Mouse (Mus musculus): ENCODE measurements around the gene Tspan31. TPM values are rescaled to one million over a fixed set of nuclear protein-coding genes. Genes with fewer than 3 reads are reported as not detected.

Gene Tspan31
- 125 and 136 TPM in 2 replicates for polyA plus RNA-seq (2015; fragmentation: Nextera tagmentation; extraction: Ambion mirVana)

DNA sequence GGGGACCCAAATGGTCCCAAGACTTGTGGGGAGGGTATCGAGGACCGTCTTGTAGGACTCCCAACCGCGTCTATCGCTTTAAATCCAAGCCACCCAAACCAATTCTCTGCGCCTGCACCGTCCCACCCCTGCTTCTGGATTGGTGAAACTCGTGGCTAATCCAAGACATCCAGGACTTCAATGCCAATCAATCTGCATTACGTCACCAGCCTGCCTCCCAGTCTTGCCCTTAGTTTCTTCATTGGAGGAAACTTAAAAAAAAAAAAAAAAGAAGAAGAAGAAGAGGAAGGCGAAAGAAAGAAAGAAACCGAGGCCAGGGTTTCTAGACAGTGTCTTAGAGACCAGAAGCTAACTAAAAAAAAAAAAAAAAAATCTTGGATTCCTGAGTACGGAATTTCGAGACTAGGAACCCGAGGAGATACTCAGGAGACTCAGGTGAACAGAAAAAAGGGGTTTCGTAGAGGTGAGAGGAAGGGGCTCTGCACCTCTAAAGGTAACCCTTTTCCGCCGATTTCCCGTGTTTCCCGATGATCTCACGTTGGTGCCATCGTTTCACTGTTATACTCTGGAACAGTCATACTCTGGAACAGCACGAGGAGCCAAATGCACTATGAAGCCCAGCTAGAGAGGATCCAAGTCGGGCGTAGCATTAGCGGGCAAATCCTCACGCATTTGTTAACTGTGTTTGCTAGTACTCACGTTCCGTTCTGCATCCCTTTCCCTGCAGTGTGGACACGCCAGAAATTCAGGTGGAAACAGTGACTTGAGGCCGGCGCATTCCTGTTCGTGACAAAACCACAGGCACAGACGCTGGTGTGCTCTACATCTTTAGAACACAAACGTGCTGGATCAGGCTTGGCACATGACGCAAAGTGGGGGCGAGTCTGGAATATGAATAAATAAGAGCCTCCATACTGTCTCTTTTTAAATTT lies at the start of gene Tspan31:
Gene Tspan31 (minus strand): TSS at position 75 of the 932 bp plus-strand sequence.
- WGBS, result 2% methylated on average over 36 of the region's 36 CpGs
- Histone ChIP-seq H3K4me2 (peak within 1 kb of the TSS; percentile 93), H3K27ac (replicated peaks) (peak within 1 kb of the TSS; percentile 94), H3K9ac (peak within 1 kb of the TSS; percentile 87), H3K4me1 (replicated peaks) (peaks cover 44% of the 10 kb centered on the region), H3K36me3 (peaks cover 32% of the 10 kb centered on the region), H3K27me3 (no peaks in the 10 kb centered on the region), H3K9me3 (no peaks in the 10 kb centered on the region), H3K4me3 (peak within 1 kb of the TSS; percentile 65)
- peak; percentile 95 for ATAC-seq (ENCODE audit: low read depth)

DNA sequence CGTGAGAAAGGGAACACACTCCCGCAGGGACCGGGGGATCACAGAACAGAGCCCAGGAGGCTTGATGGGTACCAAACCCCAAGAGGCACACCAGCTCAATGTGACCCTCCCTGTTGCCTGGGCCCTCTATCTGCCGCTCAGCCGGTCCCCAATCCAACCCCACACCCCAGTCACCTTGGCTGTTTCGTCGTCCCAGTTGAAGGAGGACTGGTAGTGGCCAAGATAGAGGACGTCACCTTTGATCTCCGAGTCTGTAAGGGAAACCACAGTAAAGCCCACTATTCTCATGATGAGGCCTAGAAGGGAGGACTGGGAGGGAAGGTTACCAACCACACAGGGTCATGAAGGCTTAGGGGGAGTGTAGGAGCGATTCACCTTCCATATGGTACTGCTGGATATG lies 49.2 kb upstream of the Tspan31 start:
- Histone ChIP-seq H3K9ac (peak overlapping the region; percentile 22; the same call in 1 of the 2 replicates), H3K4me3 (0 out of 2 replicates have a peak overlapping the region, but pooled peaks have one; percentile 96), H3K4me1 (replicated peaks) (peaks cover 32% of the 10 kb centered on the region), H3K36me3 (peaks cover 51% of the 10 kb centered on the region), H3K27me3 (no peaks in the 10 kb centered on the region), H3K4me2 (no peak overlapping the region), H3K27ac (replicated peaks) (no peak overlapping the region), H3K9me3 (no peaks in the 10 kb centered on the region)
- ATAC-seq (ENCODE audit: low read depth), result no peak
- WGBS, result 93% methylated on average over 10 of the region's 10 CpGs

DNA sequence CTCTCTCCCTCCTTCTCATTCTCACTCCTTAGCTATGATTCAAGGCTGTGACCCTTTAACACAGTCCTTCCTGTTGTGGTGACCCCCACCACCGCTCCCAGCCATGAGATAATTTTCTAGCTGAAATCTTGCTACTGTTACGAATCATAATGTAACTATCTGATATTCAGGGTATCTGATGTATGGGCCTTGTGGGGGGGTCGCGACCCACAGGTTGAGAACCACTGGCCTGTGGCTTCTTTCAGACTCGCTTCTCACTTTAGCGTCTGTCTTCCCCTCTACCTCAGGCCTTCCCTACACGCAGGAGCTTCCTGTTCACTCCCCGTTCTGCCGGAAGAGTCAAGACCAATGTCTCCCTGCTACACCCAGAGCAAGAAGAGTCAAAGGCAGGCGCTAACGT lies 48.4 kb upstream of the Tspan31 start:
- H3K4me1 ChIP-seq (replicated peaks), result peaks cover 31% of the 10 kb centered on the region
- no peaks in the 10 kb centered on the region for H3K27me3 ChIP-seq
- H3K9me3 ChIP-seq, result no peaks in the 10 kb centered on the region
- no peak overlapping the region for H3K4me2 ChIP-seq
- H3K36me3 ChIP-seq, result peaks cover 51% of the 10 kb centered on the region
- H3K27ac ChIP-seq (replicated peaks), result no peak overlapping the region
- no peak for ATAC-seq (ENCODE audit: low read depth)
- 92% methylated on average over 11 of the region's 11 CpGs for WGBS
- H3K4me3 ChIP-seq, result no peak overlapping the region
- no peak overlapping the region for H3K9ac ChIP-seq

DNA sequence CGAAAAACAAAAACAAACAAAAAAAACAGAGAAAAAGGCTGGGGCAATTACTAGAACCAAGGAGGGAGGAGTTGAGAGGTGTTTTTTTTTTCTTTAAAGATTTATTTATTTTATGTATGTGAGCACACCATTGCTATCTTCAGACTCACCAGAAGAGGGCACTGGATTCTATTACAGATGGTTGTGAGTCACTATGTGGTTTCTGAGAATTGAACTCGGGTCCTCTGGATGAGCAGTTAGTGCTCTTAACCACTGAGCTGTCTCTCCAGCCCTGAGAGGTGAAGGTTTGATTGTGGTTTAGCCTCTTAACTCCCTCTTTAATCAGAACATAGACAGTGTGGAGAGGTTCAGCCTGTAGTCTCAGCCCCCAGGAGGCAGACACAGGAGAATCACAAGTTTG lies 45.0 kb upstream of the Tspan31 start:
- H3K36me3 ChIP-seq, result peaks cover 70% of the 10 kb centered on the region
- H3K4me3 ChIP-seq, result no peak overlapping the region
- no peak overlapping the region for H3K9ac ChIP-seq
- no peak for ATAC-seq (ENCODE audit: low read depth)
- H3K27me3 ChIP-seq, result no peaks in the 10 kb centered on the region
- H3K4me2 ChIP-seq, result no peak overlapping the region
- 91% methylated on average over 2 of the region's 2 CpGs for WGBS
- no peak overlapping the region for H3K27ac ChIP-seq (replicated peaks)
- H3K9me3 ChIP-seq, result no peaks in the 10 kb centered on the region
- peaks cover 8% of the 10 kb centered on the region for H3K4me1 ChIP-seq (replicated peaks)

DNA sequence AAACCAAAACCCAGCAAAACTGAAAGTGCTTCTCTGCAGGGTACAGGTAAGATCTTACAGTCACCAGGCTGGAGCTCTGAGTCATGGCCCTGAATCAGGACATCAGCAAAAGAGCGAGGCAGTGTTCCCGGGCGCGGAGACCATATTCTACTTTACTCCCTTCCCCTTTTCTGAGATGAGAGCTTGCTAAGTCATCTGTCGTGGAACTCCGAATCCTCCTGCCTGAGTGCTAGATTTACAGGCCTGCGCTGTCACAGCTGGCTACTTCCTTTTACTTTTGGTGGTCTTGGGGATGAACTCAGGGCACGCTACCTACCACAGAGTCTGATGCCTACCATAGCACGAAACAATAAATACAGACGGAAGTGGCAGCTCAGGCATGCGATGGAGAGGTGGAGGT lies 44.3 kb upstream of the Tspan31 start:
- ATAC-seq (ENCODE audit: low read depth), result no peak
- no peak overlapping the region for H3K4me3 ChIP-seq
- 89% methylated on average over 11 of the region's 11 CpGs for WGBS
- H3K4me1 ChIP-seq (replicated peaks), result peaks cover 1% of the 10 kb centered on the region
- H3K27ac ChIP-seq (replicated peaks), result no peak overlapping the region
- H3K4me2 ChIP-seq, result no peak overlapping the region
- no peaks in the 10 kb centered on the region for H3K9me3 ChIP-seq
- no peak overlapping the region for H3K9ac ChIP-seq
- no peaks in the 10 kb centered on the region for H3K27me3 ChIP-seq
- peaks cover 69% of the 10 kb centered on the region for H3K36me3 ChIP-seq

DNA sequence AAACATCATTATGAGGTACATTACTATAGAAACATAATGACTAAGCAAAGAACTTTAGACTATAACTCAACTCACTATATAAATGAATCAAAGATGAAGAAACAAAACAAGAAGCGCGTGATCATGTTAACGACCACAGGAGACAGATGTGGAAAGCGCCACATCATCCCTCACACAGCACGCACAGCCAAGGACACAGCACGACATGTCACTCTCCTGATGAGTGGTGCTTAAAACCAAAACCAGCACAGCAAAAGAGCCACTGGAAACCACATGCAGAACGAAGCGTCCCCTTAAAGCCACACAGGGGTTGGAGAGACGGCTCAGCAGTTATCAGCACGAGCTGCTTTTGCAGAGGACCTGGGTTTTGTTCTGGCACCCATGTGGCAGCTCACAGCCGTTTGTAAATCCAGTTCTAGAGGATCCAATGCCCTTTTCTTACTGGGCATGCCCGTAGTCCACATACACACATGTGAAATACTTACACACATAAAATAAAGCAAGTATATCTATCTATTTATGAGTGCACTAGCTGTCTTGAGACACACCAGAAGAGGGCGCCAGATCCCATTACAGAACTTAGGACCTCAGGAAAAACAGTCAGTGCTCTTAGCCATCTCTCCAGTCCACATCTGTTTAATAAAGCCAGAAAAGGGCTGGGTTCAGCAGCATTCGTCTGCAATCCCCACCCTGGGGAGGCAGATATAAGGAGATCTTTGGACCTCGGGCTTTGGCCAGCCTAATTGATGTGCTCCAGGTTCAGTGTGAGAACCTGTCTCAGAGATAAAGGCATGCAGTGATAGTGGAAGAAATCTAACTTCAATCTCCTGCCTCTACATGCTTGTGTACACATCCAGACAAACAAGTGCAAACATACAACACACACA lies 41.2 kb upstream of the Tspan31 start:
- Histone ChIP-seq H3K9me3 (no peaks in the 10 kb centered on the region), H3K4me2 (no peak overlapping the region), H3K36me3 (peaks cover 52% of the 10 kb centered on the region), H3K4me3 (no peak overlapping the region), H3K27me3 (no peaks in the 10 kb centered on the region), H3K4me1 (replicated peaks) (no peaks in the 10 kb centered on the region), H3K27ac (replicated peaks) (no peak overlapping the region), H3K9ac (no peak overlapping the region)
- ATAC-seq (ENCODE audit: low read depth), result no peak
- 92% methylated on average over 15 of the region's 15 CpGs for WGBS

DNA sequence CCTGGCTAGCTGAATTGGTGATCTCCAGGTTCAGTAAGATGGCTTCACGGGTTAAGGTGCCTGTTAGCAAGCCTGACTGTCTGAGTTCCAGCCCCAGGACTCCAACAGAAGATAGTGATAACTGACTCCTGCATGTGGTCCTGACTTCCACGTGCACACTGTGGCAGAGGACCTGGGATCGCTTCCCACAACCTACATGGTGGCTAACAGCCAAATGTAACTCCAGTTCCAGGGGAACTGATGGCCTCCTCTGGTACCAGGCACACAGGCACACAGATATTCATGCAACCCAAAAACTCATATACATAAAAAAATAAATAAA lies 38.2 kb upstream of the Tspan31 start:
- H3K4me1 ChIP-seq (replicated peaks), result no peaks in the 10 kb centered on the region
- no peak for ATAC-seq (ENCODE audit: low read depth)
- H3K27ac ChIP-seq (replicated peaks), result no peak overlapping the region
- no peak overlapping the region for H3K4me3 ChIP-seq
- no peak overlapping the region for H3K9ac ChIP-seq
- no peaks in the 10 kb centered on the region for H3K9me3 ChIP-seq
- 80% methylated on average over 3 of the region's 3 CpGs for WGBS
- H3K27me3 ChIP-seq, result no peaks in the 10 kb centered on the region
- no peak overlapping the region for H3K4me2 ChIP-seq
- H3K36me3 ChIP-seq, result peaks cover 57% of the 10 kb centered on the region

DNA sequence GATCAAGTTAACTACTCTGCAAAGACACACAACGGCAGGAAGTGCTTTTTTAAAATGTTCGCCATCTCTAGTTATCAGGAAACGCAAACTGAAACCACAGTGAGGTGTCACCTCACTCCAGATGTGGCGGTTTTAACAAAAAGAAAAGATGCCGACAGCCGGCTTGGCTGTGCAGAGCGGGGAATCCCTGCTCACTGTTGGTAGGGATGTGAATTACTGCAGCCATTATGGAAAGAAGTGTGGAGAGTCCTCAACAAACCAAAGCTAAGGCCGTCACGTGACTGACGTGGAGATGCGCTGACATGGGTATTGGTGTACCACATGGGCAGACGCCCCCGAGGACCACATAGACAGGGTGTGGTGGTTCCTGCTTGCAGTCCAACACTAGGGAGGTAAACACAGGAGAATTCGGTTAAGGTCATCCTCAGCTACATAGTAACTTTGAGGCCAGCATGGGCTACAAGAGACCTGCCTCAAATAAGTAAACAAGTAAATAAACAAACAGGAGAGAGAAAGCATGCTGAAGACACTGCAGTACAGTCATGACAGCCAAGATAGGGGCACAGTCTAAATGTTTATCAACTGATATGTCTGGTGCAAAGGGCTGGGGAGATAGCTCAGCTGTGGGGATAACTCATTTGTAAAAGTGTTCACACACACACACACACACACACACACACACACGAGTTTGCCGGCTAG lies 37.6 kb upstream of the Tspan31 start:
- Histone ChIP-seq H3K27ac (replicated peaks) (no peak overlapping the region), H3K4me2 (no peak overlapping the region), H3K9me3 (no peaks in the 10 kb centered on the region), H3K27me3 (no peaks in the 10 kb centered on the region), H3K9ac (no peak overlapping the region), H3K36me3 (peaks cover 55% of the 10 kb centered on the region), H3K4me3 (no peak overlapping the region), H3K4me1 (replicated peaks) (no peaks in the 10 kb centered on the region)
- WGBS, result 92% methylated on average over 16 of the region's 16 CpGs
- ATAC-seq (ENCODE audit: low read depth), result no peak

DNA sequence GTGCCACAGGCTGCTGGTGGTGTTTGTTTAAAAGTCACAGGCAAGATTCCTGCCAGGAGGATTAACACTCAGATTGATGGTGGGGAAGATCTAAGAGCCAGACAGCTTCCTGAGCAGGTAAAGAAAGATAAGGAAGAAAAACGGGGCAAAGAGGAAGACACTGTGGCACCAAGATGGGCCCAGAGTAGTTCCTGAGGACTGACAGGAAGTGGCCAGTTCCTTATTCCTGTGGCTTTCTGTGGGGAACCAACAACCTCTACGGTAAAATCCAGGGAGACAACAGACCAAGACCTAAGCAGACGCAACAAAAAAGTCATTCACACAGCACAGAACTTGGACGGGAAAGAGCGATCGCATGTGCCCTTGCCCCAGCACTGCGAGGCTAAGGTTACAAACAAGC lies 33.6 kb upstream of the Tspan31 start:
- no peaks in the 10 kb centered on the region for H3K4me1 ChIP-seq (replicated peaks)
- no peak overlapping the region for H3K4me2 ChIP-seq
- no peaks in the 10 kb centered on the region for H3K9me3 ChIP-seq
- WGBS, result 86% methylated on average over 7 of the region's 7 CpGs
- H3K27ac ChIP-seq (replicated peaks), result no peak overlapping the region
- peaks cover 73% of the 10 kb centered on the region for H3K36me3 ChIP-seq
- H3K27me3 ChIP-seq, result no peaks in the 10 kb centered on the region
- H3K4me3 ChIP-seq, result no peak overlapping the region
- no peak overlapping the region for H3K9ac ChIP-seq
- no peak for ATAC-seq (ENCODE audit: low read depth)

DNA sequence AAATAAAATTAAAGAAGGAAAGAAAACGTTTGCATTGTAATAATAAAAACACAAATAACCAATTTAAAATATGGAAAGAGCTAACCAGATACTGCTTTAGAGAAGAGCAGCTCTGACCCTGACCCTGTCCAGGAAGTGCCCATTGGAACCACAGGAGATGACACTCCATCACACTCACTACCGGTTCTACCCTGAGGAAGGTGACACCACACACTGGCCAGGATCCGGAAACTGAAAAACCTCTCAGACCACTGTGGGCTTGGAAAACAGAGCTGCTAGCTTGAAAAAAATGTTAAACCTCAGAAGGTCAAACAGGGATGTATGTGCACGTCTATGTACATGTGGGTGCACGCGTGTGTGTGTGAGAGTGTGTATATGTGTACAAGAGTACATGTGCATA lies 31.1 kb upstream of the Tspan31 start:
- peaks cover 83% of the 10 kb centered on the region for H3K36me3 ChIP-seq
- WGBS, result 90% methylated on average over 6 of the region's 6 CpGs
- H3K4me2 ChIP-seq, result no peak overlapping the region
- no peak overlapping the region for H3K4me3 ChIP-seq
- no peaks in the 10 kb centered on the region for H3K27me3 ChIP-seq
- no peak for ATAC-seq (ENCODE audit: low read depth)
- H3K9me3 ChIP-seq, result no peaks in the 10 kb centered on the region
- no peak overlapping the region for H3K27ac ChIP-seq (replicated peaks)
- no peaks in the 10 kb centered on the region for H3K4me1 ChIP-seq (replicated peaks)
- H3K9ac ChIP-seq, result no peak overlapping the region

DNA sequence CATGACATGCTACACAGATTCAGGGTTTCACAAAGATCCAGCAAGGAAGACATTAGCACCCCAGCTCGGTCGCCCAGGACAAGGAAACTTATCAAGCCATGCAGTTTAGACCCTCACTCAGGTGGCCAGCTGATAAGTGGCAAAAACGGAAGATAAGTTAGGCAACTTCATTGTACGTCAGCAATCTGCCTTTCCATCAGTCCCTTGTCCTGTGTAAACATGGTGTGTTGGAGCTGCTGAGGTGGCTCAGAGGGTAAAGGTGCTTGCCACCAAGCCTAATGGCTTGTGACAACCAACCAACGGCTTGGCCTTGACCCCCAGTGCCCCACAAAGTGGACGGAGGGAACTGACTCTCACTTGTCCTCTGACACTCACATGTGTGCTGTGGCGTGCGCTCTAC lies 30.4 kb upstream of the Tspan31 start:
- Histone ChIP-seq H3K9ac (no peak overlapping the region), H3K27me3 (no peaks in the 10 kb centered on the region), H3K36me3 (peaks cover 86% of the 10 kb centered on the region), H3K4me3 (no peak overlapping the region), H3K9me3 (no peaks in the 10 kb centered on the region), H3K4me2 (no peak overlapping the region), H3K4me1 (replicated peaks) (no peaks in the 10 kb centered on the region), H3K27ac (replicated peaks) (no peak overlapping the region)
- 90% methylated on average over 8 of the region's 8 CpGs for WGBS
- no peak for ATAC-seq (ENCODE audit: low read depth)

DNA sequence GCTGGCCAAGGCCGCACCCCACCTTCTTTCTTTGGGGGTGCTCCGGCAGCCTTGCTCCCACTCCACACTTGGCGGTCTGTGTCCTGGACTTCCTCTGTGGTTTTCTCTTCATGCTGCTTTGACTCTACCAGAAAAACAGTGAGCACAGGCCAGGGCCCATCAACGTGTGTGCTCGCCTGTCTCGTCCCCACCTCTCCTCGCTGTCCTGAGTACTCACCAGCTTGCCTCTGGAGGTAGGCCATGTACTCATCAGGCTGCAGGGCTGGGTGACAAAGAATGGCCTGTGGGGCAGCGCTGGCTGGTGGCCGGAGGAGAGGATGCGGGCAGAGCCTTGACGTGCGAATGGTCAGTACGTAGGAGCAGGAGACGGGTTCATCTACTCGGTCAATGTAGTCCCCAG lies 29.8 kb upstream of the Tspan31 start:
- Histone ChIP-seq H3K27me3 (no peaks in the 10 kb centered on the region), H3K27ac (replicated peaks) (no peak overlapping the region), H3K4me3 (no peak overlapping the region), H3K9me3 (no peaks in the 10 kb centered on the region), H3K9ac (no peak overlapping the region), H3K4me1 (replicated peaks) (peaks cover 4% of the 10 kb centered on the region; the same call in 1 of the 2 replicates), H3K36me3 (peaks cover 86% of the 10 kb centered on the region), H3K4me2 (no peak overlapping the region)
- no peak for ATAC-seq (ENCODE audit: low read depth)
- WGBS, result 93% methylated on average over 15 of the region's 15 CpGs
